Mouse (Mus musculus): ENCODE data around the gene Zfp995. TPM values are rescaled to one million over a fixed set of nuclear protein-coding genes. Genes with fewer than 3 reads are reported as not detected.
"Not testable (repeated sequence)": the region's sequence is repeated elsewhere in the genome, so short reads cannot be mapped to it uniquely, and the experiment has no call there.

The Zfp995 gene
- polyA plus RNA-seq (2015; fragmentation: Nextera tagmentation; extraction: Ambion mirVana): 14.5 and 17.0 TPM in 2 replicates

- DNase-seq (ENCODE audit: low spot score): peak; percentile 72
Measured at GRCm38 (mm10) chr17:21909456-21910052, at the start of gene Zfp995. Gene Zfp995, minus strand, starts transcription at chr17:21909926.

GRCm38 (mm10) chr17:21909039-21909438 is 687 bp downstream of the Zfp995 start:
- no peak for DNase-seq (ENCODE audit: low spot score)

- DNase-seq (ENCODE audit: low spot score): no peak
Measured at GRCm38 (mm10) chr17:21871256-21871655, 38.5 kb downstream of the Zfp995 start.

DNA sequence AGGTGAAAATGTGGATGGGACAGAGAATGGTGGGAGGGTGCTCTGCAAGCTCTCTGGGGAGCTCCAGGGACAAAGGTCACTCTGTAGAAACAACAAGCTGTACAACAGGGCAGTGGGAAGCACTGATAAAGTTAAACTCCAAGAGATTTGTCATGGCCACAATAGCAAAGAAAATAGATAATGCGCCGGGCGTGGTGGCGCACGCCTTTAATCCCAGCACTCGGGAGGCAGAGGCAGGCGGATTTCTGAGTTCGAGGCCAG is 63.5 kb downstream of the Zfp995 start:
- DNase-seq (ENCODE audit: low spot score): not testable (repeated sequence)

GRCm38 (mm10) chr17:21845545-21846321 is 64.0 kb downstream of the Zfp995 start, which contains the start of gene Zfp820:
Gene Zfp820, minus strand, starts transcription at chr17:21845772.
- DNase-seq (ENCODE audit: low spot score): peak; percentile 75

DNA sequence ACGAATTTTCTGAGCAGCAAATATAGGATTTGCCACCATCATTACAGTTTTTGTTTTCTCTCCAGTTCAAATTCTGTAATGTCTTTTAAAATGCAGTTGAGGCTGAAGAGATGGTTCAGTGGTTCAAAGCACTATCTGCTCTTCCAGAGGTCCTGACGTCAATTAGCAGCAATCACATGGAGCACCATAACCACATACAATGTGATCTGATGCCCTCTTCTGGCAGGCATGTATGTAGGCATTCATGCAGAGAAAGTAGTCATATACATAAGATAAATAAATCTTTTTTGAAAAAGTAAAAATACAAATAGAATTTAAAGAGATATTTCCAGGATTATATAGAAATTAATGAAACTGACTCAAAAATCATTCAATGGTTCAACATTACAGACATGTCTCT is 71.2 kb downstream of the Zfp995 start:
- no peak for DNase-seq (ENCODE audit: low spot score)

Other genes starting within 250 kb of the Zfp995 start
- gene Gm10226, start 218.1 kb downstream of the Zfp995 start, polyA plus RNA-seq (2015; fragmentation: Nextera tagmentation; extraction: Ambion mirVana): 12.0 and 12.7 TPM in 2 replicates
- 3.0 and 3.5 TPM in 2 replicates for gene Zfp760, start 202.2 kb downstream of the Zfp995 start, polyA plus RNA-seq (2015; fragmentation: Nextera tagmentation; extraction: Ambion mirVana)
- 3.2 and 3.8 TPM in 2 replicates for gene Zfp229, start 179.1 kb downstream of the Zfp995 start, polyA plus RNA-seq (2015; fragmentation: Nextera tagmentation; extraction: Ambion mirVana)
- 6.6 and 7.8 TPM in 2 replicates for gene Zfp820, start 64.2 kb downstream of the Zfp995 start, polyA plus RNA-seq (2015; fragmentation: Nextera tagmentation; extraction: Ambion mirVana)
- 21.9 and 24.9 TPM in 2 replicates for gene Zfp942, start 52.5 kb upstream of the Zfp995 start, polyA plus RNA-seq (2015; fragmentation: Nextera tagmentation; extraction: Ambion mirVana)
- 17.2 and 18.5 TPM in 2 replicates for gene Zfp943, start 52.6 kb upstream of the Zfp995 start, polyA plus RNA-seq (2015; fragmentation: Nextera tagmentation; extraction: Ambion mirVana)